Comparison of ENCODE assay signal across 10 mouse cellular contexts in genomic region chr2:27421293-27422068, GRCm38 (mm10). TPM values are rescaled to one million over a fixed set of nuclear protein-coding genes. Genes with fewer than 3 reads are reported as not detected.
DNase-seq lines count a peak whose midpoint lies in the region; ATAC-seq and TF ChIP-seq lines count a peak whose summit lies in the region.
"Had no signal": no experiment of that assay in that cellular context is flagged by ENCODE, and none has a peak within 500 bp of the region (broad histone marks: within the 10 kb centered on the region; RNA-seq: fewer than 3 reads in every experiment).

No protein-coding gene starts in this region.

- no peaks in the 10 kb centered on the region for H3K27me3 ChIP-seq in kidney, adult 2 months (replicated peaks; ENCODE audit: control insufficient read depth, insufficient read depth, low read length)
- H3K27me3 ChIP-seq in kidney, embryonic 14.5 days (ENCODE audit: control insufficient read depth, insufficient read depth, low read length): no peaks in the 10 kb centered on the region
- no peaks in the 10 kb centered on the region for H3K27me3 ChIP-seq in cerebellum, adult 2 months (ENCODE audit: control insufficient read depth, insufficient read depth, low read length)
- H3K27me3 ChIP-seq in hindbrain, embryonic 16.5 days (replicated peaks; ENCODE audit: control insufficient read depth, insufficient read depth, low read length): no peaks in the 10 kb centered on the region
- no peaks in the 10 kb centered on the region for H3K27me3 ChIP-seq in intestine, postnatal 0 days (replicated peaks; ENCODE audit: control insufficient read depth, insufficient read depth, low read length)
- H3K27me3 ChIP-seq: embryonic facial prominence, embryonic 13.5 days had no signal

- 49% methylated on average over 20 of the region's 20 CpGs for WGBS in kidney, adult 2 months
- 87% methylated on average over 20 of the region's 20 CpGs for WGBS in kidney, embryonic 14.5 days
- WGBS in cerebellum, adult 2 months: 10% methylated on average over 20 of the region's 20 CpGs
- 37% methylated on average over 20 of the region's 20 CpGs for WGBS in hindbrain, embryonic 16.5 days
- WGBS in intestine, postnatal 0 days: 84% methylated on average over 20 of the region's 20 CpGs

- no peak overlapping the region for H3K27ac ChIP-seq in kidney, adult 2 months (ENCODE audit: insufficient read depth, low read depth, low read length)
- H3K27ac ChIP-seq in kidney, embryonic 14.5 days (ENCODE audit: low read depth, low read length): no peak overlapping the region
- H3K27ac ChIP-seq in cerebellum, adult 2 months (ENCODE audit: insufficient read depth, low read length): no peak overlapping the region
- H3K27ac ChIP-seq in hindbrain, embryonic 16.5 days (ENCODE audit: low read depth, low read length): peak overlapping the region; percentile 48; the same call in 1 of the 2 replicates
- no peak overlapping the region for H3K27ac ChIP-seq in intestine, postnatal 0 days (ENCODE audit: low read depth, low read length)
- H3K27ac ChIP-seq: embryonic facial prominence, embryonic 13.5 days had no signal

- ATAC-seq in kidney, embryonic 14.5 days (ENCODE audit: low FRiP score, low TSS enrichment): no peak
- peak; percentile 55 for ATAC-seq in hindbrain, embryonic 16.5 days
- ATAC-seq in intestine, postnatal 0 days: no peak

- H3K9me3 ChIP-seq in kidney, embryonic 14.5 days (ENCODE audit: control insufficient read depth, low read length): no peaks in the 10 kb centered on the region
- no peaks in the 10 kb centered on the region for H3K9me3 ChIP-seq in hindbrain, embryonic 16.5 days (ENCODE audit: control insufficient read depth, low read length)
- no peaks in the 10 kb centered on the region for H3K9me3 ChIP-seq in intestine, postnatal 0 days (ENCODE audit: control insufficient read depth)
- H3K9me3 ChIP-seq: embryonic facial prominence, embryonic 13.5 days; G1E had no signal

- no peak overlapping the region for H3K9ac ChIP-seq in kidney, embryonic 14.5 days (ENCODE audit: low read depth, low read length)
- H3K9ac ChIP-seq in hindbrain, embryonic 16.5 days (ENCODE audit: low read depth, low read length): 0 out of 2 replicates have a peak overlapping the region, but pooled peaks have one; percentile 16
- H3K9ac ChIP-seq in intestine, postnatal 0 days (ENCODE audit: low read depth, low read length): no peak overlapping the region
- H3K9ac ChIP-seq: embryonic facial prominence, embryonic 13.5 days had no signal

- no peak for TF ChIP-seq POLR2A in kidney, adult 2 months (IDR thresholded peaks at IDR 0.05; ENCODE audit: low read depth, low read length)
- no peak for TF ChIP-seq POLR2A in cerebellum, adult 2 months (IDR thresholded peaks at IDR 0.05; ENCODE audit: borderline replicate concordance, insufficient read depth, low read length)

- H3K4me1 ChIP-seq in kidney, adult 2 months (ENCODE audit: control insufficient read depth, insufficient read depth, low read length): peaks cover 32% of the 10 kb centered on the region
- peaks cover 46% of the 10 kb centered on the region for H3K4me1 ChIP-seq in kidney, embryonic 14.5 days (ENCODE audit: control insufficient read depth, insufficient read depth, low read length)
- H3K4me1 ChIP-seq in cerebellum, adult 2 months (ENCODE audit: control insufficient read depth, insufficient read depth, low read length): peaks cover 14% of the 10 kb centered on the region
- H3K4me1 ChIP-seq in hindbrain, embryonic 16.5 days (ENCODE audit: control insufficient read depth, insufficient read depth, low read depth, low read length): peaks cover 44% of the 10 kb centered on the region
- H3K4me1 ChIP-seq in intestine, postnatal 0 days (replicated peaks; ENCODE audit: control insufficient read depth, insufficient read depth, low read length): 0 out of 2 replicates have a peak, but pooled peaks cover 14% of the 10 kb centered on the region

- DNase-seq in kidney, adult 2 months: peak; percentile 64
- peak; percentile 72 to 79 for DNase-seq in cerebellum, adult 2 months
- DNase-seq in lung, postnatal 4 days: peak; percentile 67 to 81
- no peak for DNase-seq in urinary bladder, adult 2 months (ENCODE audit: low spot score)
- no peak for DNase-seq in thymus, postnatal 4 days

- no peaks in the 10 kb centered on the region for H3K36me3 ChIP-seq in kidney, adult 2 months (ENCODE audit: control insufficient read depth, insufficient read depth, low read length)
- H3K36me3 ChIP-seq in kidney, embryonic 14.5 days (ENCODE audit: control insufficient read depth, insufficient read depth, low read length): no peaks in the 10 kb centered on the region
- no peaks in the 10 kb centered on the region for H3K36me3 ChIP-seq in hindbrain, embryonic 16.5 days (ENCODE audit: control insufficient read depth, insufficient read depth, low read length)
- H3K36me3 ChIP-seq in intestine, postnatal 0 days (ENCODE audit: control insufficient read depth, insufficient read depth): no peaks in the 10 kb centered on the region
- H3K36me3 ChIP-seq: embryonic facial prominence, embryonic 13.5 days; G1E had no signal

- no peak overlapping the region for H3K4me3 ChIP-seq in kidney, adult 2 months (ENCODE audit: insufficient read depth, low read depth, low read length)
- H3K4me3 ChIP-seq in kidney, embryonic 14.5 days (ENCODE audit: low read length): no peak overlapping the region
- no peak overlapping the region for H3K4me3 ChIP-seq in cerebellum, adult 2 months (replicated peaks; ENCODE audit: insufficient read depth, low read depth, low read length)
- no peak overlapping the region for H3K4me3 ChIP-seq in hindbrain, embryonic 16.5 days (ENCODE audit: low read length)
- H3K4me3 ChIP-seq in intestine, postnatal 0 days (ENCODE audit: low read depth, low read length): no peak overlapping the region
- H3K4me3 ChIP-seq: embryonic facial prominence, embryonic 13.5 days had no signal

- H3K4me2 ChIP-seq in kidney, embryonic 14.5 days (replicated peaks; ENCODE audit: low read depth, low read length): no peak overlapping the region
- peak overlapping the region; percentile 30 for H3K4me2 ChIP-seq in hindbrain, embryonic 16.5 days (ENCODE audit: low read length)
- H3K4me2 ChIP-seq in intestine, postnatal 0 days (replicated peaks; ENCODE audit: low read depth): no peak overlapping the region
- H3K4me2 ChIP-seq: embryonic facial prominence, embryonic 13.5 days had no signal

- no peak for TF ChIP-seq CTCF in kidney, adult 2 months (conservative IDR thresholded peaks at IDR 0.05; ENCODE audit: insufficient read depth, insufficient read length, low read depth, low read length)
- no peak for TF ChIP-seq CTCF in cerebellum, adult 2 months (IDR thresholded peaks at IDR 0.05; ENCODE audit: borderline replicate concordance, insufficient read depth, low read depth, low read length)
- no peak for TF ChIP-seq CTCF in intestine, postnatal 0 days (IDR thresholded peaks at IDR 0.05; ENCODE audit: low read depth)

RNA-seq across cellular contexts. Expression of gene Vav2, which starts 5.4 kb away (rescaled TPM):
- 28.1 and 30.3 TPM in 2 replicates for polyA plus RNA-seq in kidney, adult 2 months (2012; rRNA removed)
- polyA plus RNA-seq in kidney, embryonic 14.5 days (2014; fragmentation: Nextera tagmentation; extraction: Ambion mirVana): 6.3 and 8.2 TPM in 2 replicates
- 14.7 and 16.1 TPM in 2 replicates for polyA plus RNA-seq in cerebellum, adult 2 months (2012; rRNA removed)
- polyA plus RNA-seq in hindbrain, embryonic 16.5 days (2015; fragmentation: Nextera tagmentation; extraction: Ambion mirVana): 10.4 and 11.8 TPM in 2 replicates
- polyA plus RNA-seq in urinary bladder, adult 2 months (2012; rRNA removed): 24.7 and 25.8 TPM in 2 replicates
- polyA plus RNA-seq in intestine, postnatal 0 days (2015; fragmentation: Nextera tagmentation; extraction: Ambion mirVana): 5.4 and 6.8 TPM in 2 replicates

RNA-seq across cellular contexts. Expression of gene Brd3os, which starts 20.6 kb away (rescaled TPM):
- 11.6 and 15.1 TPM in 2 replicates for polyA plus RNA-seq in kidney, adult 2 months (2012; rRNA removed)
- polyA plus RNA-seq in kidney, embryonic 14.5 days (2014; fragmentation: Nextera tagmentation; extraction: Ambion mirVana): 10.4 and 12.0 TPM in 2 replicates
- 36.0 and 38.0 TPM in 2 replicates for polyA plus RNA-seq in cerebellum, adult 2 months (2012; rRNA removed)
- polyA plus RNA-seq in hindbrain, embryonic 16.5 days (2015; fragmentation: Nextera tagmentation; extraction: Ambion mirVana): 45.6 and 46.2 TPM in 2 replicates
- 8.0 and 10.2 TPM in 2 replicates for polyA plus RNA-seq in urinary bladder, adult 2 months (2012; rRNA removed)
- polyA plus RNA-seq in intestine, postnatal 0 days (2015; fragmentation: Nextera tagmentation; extraction: Ambion mirVana): 1.5 and 1.8 TPM in 2 replicates

Comparison
In these comparisons a context has a peak if more than half of its experiments do, and no peak if none do; other contexts are left out.
1. DNase-seq: peak in kidney, adult 2 months (single experiment), cerebellum, adult 2 months (2 of 2) and lung, postnatal 4 days (2 of 2); none in urinary bladder, adult 2 months (single experiment) and thymus, postnatal 4 days (single experiment).